8 mouse cellular contexts compared by ENCODE assay signal in genomic region chr2:102449630-102450247, GRCm38 (mm10). TPM values are rescaled to one million over a fixed set of nuclear protein-coding genes. Genes with fewer than 3 reads are reported as not detected.
DNase-seq lines count a peak whose midpoint lies in the region; ATAC-seq lines count a peak whose summit lies in the region.

No protein-coding gene starts in this region.

- no peaks in the 10 kb centered on the region; the same call in 1 of the 2 replicates for H3K4me1 ChIP-seq in forebrain, embryonic 11.5 days (replicated peaks; ENCODE audit: control insufficient read depth, insufficient read depth, low read length)
- H3K4me1 ChIP-seq in hindbrain, embryonic 10.5 days (replicated peaks), result peaks cover 46% of the 10 kb centered on the region
- peaks cover 8% of the 10 kb centered on the region; the same call in 1 of the 2 replicates for H3K4me1 ChIP-seq in limb, embryonic 11.5 days (ENCODE audit: control insufficient read depth, insufficient read depth, low read length)
- H3K4me1 ChIP-seq in midbrain, embryonic 16.5 days (ENCODE audit: control insufficient read depth, insufficient read depth, low read length), result peaks cover 20% of the 10 kb centered on the region

- peak overlapping the region; percentile 94 for H3K27ac ChIP-seq in forebrain, embryonic 11.5 days (ENCODE audit: low read depth, low read length)
- peak overlapping the region; percentile 98 for H3K27ac ChIP-seq in hindbrain, embryonic 10.5 days
- 0 out of 2 replicates have a peak overlapping the region, but pooled peaks have one; percentile 36 for H3K27ac ChIP-seq in limb, embryonic 11.5 days (replicated peaks; ENCODE audit: low read depth, low read length)
- H3K27ac ChIP-seq in midbrain, embryonic 16.5 days (ENCODE audit: low read length), result peak overlapping the region; percentile 94

- WGBS in forebrain, embryonic 11.5 days, result under 1% methylated on average over 17 of the region's 17 CpGs
- WGBS in hindbrain, embryonic 10.5 days, result under 1% methylated on average over 17 of the region's 17 CpGs
- 1% methylated on average over 17 of the region's 17 CpGs for WGBS in limb, embryonic 11.5 days
- under 1% methylated on average over 17 of the region's 17 CpGs for WGBS in midbrain, embryonic 16.5 days

- H3K36me3 ChIP-seq in forebrain, embryonic 11.5 days (ENCODE audit: control insufficient read depth, insufficient read depth, low read length), result no peaks in the 10 kb centered on the region; the same call in 1 of the 2 replicates
- H3K36me3 ChIP-seq in hindbrain, embryonic 10.5 days, result peaks cover 21% of the 10 kb centered on the region
- no peaks in the 10 kb centered on the region for H3K36me3 ChIP-seq in limb, embryonic 11.5 days (ENCODE audit: control insufficient read depth, insufficient read depth, low read length)
- peaks cover 4% of the 10 kb centered on the region; the same call in 1 of the 2 replicates for H3K36me3 ChIP-seq in midbrain, embryonic 16.5 days (ENCODE audit: control insufficient read depth, insufficient read depth, low read length)

- peak; percentile 14 for DNase-seq in cerebellum, adult 11-12 months
- peak; percentile 52 for DNase-seq in R1 (ENCODE audit: low read depth, low spot score)
- peak; percentile 79 for DNase-seq in forebrain, embryonic 11.5 days (ENCODE audit: low spot score)
- DNase-seq in hindbrain, embryonic 10.5 days (ENCODE audit: low spot score), result peak; percentile 85
- peak; percentile 70 for DNase-seq in limb, embryonic 11.5 days (ENCODE audit: low spot score)
- no peak for DNase-seq in natural killer cell, adult 2 months (ENCODE audit: low spot score in 2 of 2)

- H3K9ac ChIP-seq in forebrain, embryonic 11.5 days (ENCODE audit: low read length), result peak overlapping the region; percentile 98
- peak overlapping the region; percentile 94 for H3K9ac ChIP-seq in limb, embryonic 11.5 days (ENCODE audit: low read length)
- peak overlapping the region; percentile 98 for H3K9ac ChIP-seq in midbrain, embryonic 16.5 days (ENCODE audit: low read depth, low read length)

- peak overlapping the region; percentile 81 for H3K4me3 ChIP-seq in forebrain, embryonic 11.5 days (ENCODE audit: low read depth, low read length)
- peak overlapping the region; percentile 90 for H3K4me3 ChIP-seq in hindbrain, embryonic 10.5 days
- peak overlapping the region; percentile 76 for H3K4me3 ChIP-seq in limb, embryonic 11.5 days (ENCODE audit: low read depth, low read length)
- H3K4me3 ChIP-seq in midbrain, embryonic 16.5 days (ENCODE audit: low read depth, low read length), result peak overlapping the region; percentile 92

- H3K27me3 ChIP-seq in forebrain, embryonic 11.5 days (ENCODE audit: control insufficient read depth, insufficient read depth, low read length), result no peaks in the 10 kb centered on the region
- peaks cover 6% of the 10 kb centered on the region; the same call in 1 of the 2 replicates for H3K27me3 ChIP-seq in hindbrain, embryonic 10.5 days (ENCODE audit: insufficient read depth, poor library complexity, severe bottlenecking)
- H3K27me3 ChIP-seq in limb, embryonic 11.5 days (ENCODE audit: control insufficient read depth, insufficient read depth, low read length), result no peaks in the 10 kb centered on the region
- H3K27me3 ChIP-seq in midbrain, embryonic 16.5 days (ENCODE audit: control insufficient read depth, insufficient read depth, low read depth, low read length), result no peaks in the 10 kb centered on the region

- peak overlapping the region; percentile 81 for H3K4me2 ChIP-seq in forebrain, embryonic 11.5 days (ENCODE audit: low read depth, low read length, severe bottlenecking)
- peak overlapping the region; percentile 97 for H3K4me2 ChIP-seq in limb, embryonic 11.5 days (ENCODE audit: low read depth, severe bottlenecking)
- peak overlapping the region; percentile 85 for H3K4me2 ChIP-seq in midbrain, embryonic 16.5 days (ENCODE audit: low read length)

- peaks cover 3% of the 10 kb centered on the region; the same call in 1 of the 2 replicates for H3K9me3 ChIP-seq in forebrain, embryonic 11.5 days (ENCODE audit: control insufficient read depth, low read length)
- H3K9me3 ChIP-seq in hindbrain, embryonic 10.5 days, result no peaks in the 10 kb centered on the region
- H3K9me3 ChIP-seq in limb, embryonic 11.5 days (ENCODE audit: control insufficient read depth, low read length), result no peaks in the 10 kb centered on the region
- no peaks in the 10 kb centered on the region for H3K9me3 ChIP-seq in midbrain, embryonic 16.5 days (replicated peaks; ENCODE audit: control insufficient read depth, low read length, poor library complexity, severe bottlenecking)

- no peak for ATAC-seq in cerebellum, adult (ENCODE audit: insufficient number of reproducible peaks, low FRiP score, low TSS enrichment)
- ATAC-seq in forebrain, embryonic 11.5 days (replicated peaks; ENCODE audit: low FRiP score), result peak; percentile 51
- ATAC-seq in limb, embryonic 11.5 days (ENCODE audit: insufficient number of reproducible peaks, low FRiP score, low TSS enrichment, low read depth), result no peak
- 0 out of 2 replicates have a peak, but pooled peaks have one; percentile 12 for ATAC-seq in midbrain, embryonic 16.5 days

RNA-seq across cellular contexts. Expression of gene Fjx1, which starts 2.6 kb away (rescaled TPM):
- 30.7 and 33.2 TPM in 2 replicates for polyA plus RNA-seq in forebrain, embryonic 11.5 days (2014; fragmentation: Nextera tagmentation; extraction: Ambion mirVana)
- polyA plus RNA-seq in hindbrain, embryonic 10.5 days (2016; fragmentation: Nextera tagmentation; extraction: Ambion mirVana), result 17.4 and 25.0 TPM in 2 replicates
- 13.7 and 16.7 TPM in 2 replicates for polyA plus RNA-seq in limb, embryonic 11.5 days (2014; fragmentation: Nextera tagmentation; extraction: Ambion mirVana)
- polyA plus RNA-seq in midbrain, embryonic 16.5 days (2015; fragmentation: Nextera tagmentation; extraction: Ambion mirVana), result 28.0 and 29.5 TPM in 2 replicates

RNA-seq across cellular contexts. Expression of gene Trim44, which starts 42.1 kb away (rescaled TPM):
- polyA plus RNA-seq in forebrain, embryonic 11.5 days (2014; fragmentation: Nextera tagmentation; extraction: Ambion mirVana), result 50.1 and 50.7 TPM in 2 replicates
- 23.7 and 25.3 TPM in 2 replicates for polyA plus RNA-seq in hindbrain, embryonic 10.5 days (2016; fragmentation: Nextera tagmentation; extraction: Ambion mirVana)
- polyA plus RNA-seq in limb, embryonic 11.5 days (2014; fragmentation: Nextera tagmentation; extraction: Ambion mirVana), result 38.9 and 46.4 TPM in 2 replicates
- polyA plus RNA-seq in midbrain, embryonic 16.5 days (2015; fragmentation: Nextera tagmentation; extraction: Ambion mirVana), result 57.1 and 59.6 TPM in 2 replicates

Comparison
In these comparisons a context has a peak if more than half of its experiments do, and no peak if none do; other contexts are left out.
1. DNase-seq: peak in cerebellum, adult 11-12 months (single experiment), R1 (single experiment), forebrain, embryonic 11.5 days (single experiment), hindbrain, embryonic 10.5 days (single experiment) and limb, embryonic 11.5 days (single experiment); none in natural killer cell, adult 2 months (0 of 2).
2. ATAC-seq: peak in forebrain, embryonic 11.5 days (single experiment) and midbrain, embryonic 16.5 days (single experiment); none in cerebellum, adult (single experiment) and limb, embryonic 11.5 days (single experiment).
3. H3K27ac ChIP-seq: peak in every context shown above with its lines; median percentile 98 in hindbrain, embryonic 10.5 days; 94 in forebrain, embryonic 11.5 days; 94 in midbrain, embryonic 16.5 days; 36 in limb, embryonic 11.5 days.
4. Peak in every context shown above with its lines, with median percentiles within 50 percentile points of each other: H3K4me2 ChIP-seq, H3K4me3 ChIP-seq and H3K9ac ChIP-seq.